Mouse (Mus musculus) testis, adult 2 months (tissue): Measurements from ENCODE around the gene Cenpl. TPM values are rescaled to one million over a fixed set of nuclear protein-coding genes. Genes with fewer than 3 reads are reported as not detected.
"Not testable (repeated sequence)": the region's sequence is repeated elsewhere in the genome, so short reads cannot be mapped to it uniquely, and the experiment has no call there.

ENCODE experiments used
- H3K27ac ChIP-seq: fragments of 200-500 bp; 2 replicates; pipeline ENCODE4 v1.5.1; 2012; ENCODE audit warnings: low read depth, low read length; ENCODE audit not compliant: control insufficient read depth, insufficient read depth
- H3K27me3 ChIP-seq: fragments of 200-500 bp; 2 replicates; pipeline ENCODE4 v1.6.1; 2012; ENCODE audit warnings: mild to moderate bottlenecking, low read length, moderate library complexity; ENCODE audit not compliant: control insufficient read depth, insufficient read depth
- H3K36me3 ChIP-seq: fragments of 200-500 bp; 2 replicates; pipeline ENCODE4 v1.6.1; 2012; ENCODE audit warnings: mild to moderate bottlenecking, low read length; ENCODE audit not compliant: control insufficient read depth, insufficient read depth
- H3K4me1 ChIP-seq: fragments of 200-500 bp; 2 replicates; pipeline ENCODE4 v1.6.1; 2012; ENCODE audit warnings: low read length; ENCODE audit not compliant: control insufficient read depth, insufficient read depth
- H3K4me3 ChIP-seq: fragments of 200-500 bp; 2 replicates; pipeline ENCODE4 v1.5.1; 2012; ENCODE audit warnings: low read depth, mild to moderate bottlenecking, low read length, moderate library complexity, mixed read lengths; ENCODE audit not compliant: control insufficient read depth
- CTCF ChIP-seq: fragments of 200-500 bp; IDR thresholded peaks from 2 replicates; pipeline ENCODE4 v1.5.1; 2012; ENCODE audit warnings: low read depth, mild to moderate bottlenecking, inconsistent platforms, low read length, moderate library complexity; ENCODE audit not compliant: control insufficient read depth, insufficient read depth, insufficient replicate concordance
- POLR2A ChIP-seq: fragments of 200-500 bp; IDR thresholded peaks from 2 replicates; pipeline ENCODE4 v1.6.1; 2012; ENCODE audit warnings: low read depth, mild to moderate bottlenecking, inconsistent platforms, low read length, moderate library complexity; ENCODE audit not compliant: control insufficient read depth
- polyA plus RNA-seq: library from polyadenylated mRNA; depleted of rRNA; stranded (reverse); fragments of >200 nt; gene quantifications from 2 replicates; pipeline ENCODE4 v1.2.3, GENCODE M21; 2012; rRNA removed

The Cenpl gene
- 5.5 and 5.7 TPM in 2 replicates for polyA plus RNA-seq

DNA sequence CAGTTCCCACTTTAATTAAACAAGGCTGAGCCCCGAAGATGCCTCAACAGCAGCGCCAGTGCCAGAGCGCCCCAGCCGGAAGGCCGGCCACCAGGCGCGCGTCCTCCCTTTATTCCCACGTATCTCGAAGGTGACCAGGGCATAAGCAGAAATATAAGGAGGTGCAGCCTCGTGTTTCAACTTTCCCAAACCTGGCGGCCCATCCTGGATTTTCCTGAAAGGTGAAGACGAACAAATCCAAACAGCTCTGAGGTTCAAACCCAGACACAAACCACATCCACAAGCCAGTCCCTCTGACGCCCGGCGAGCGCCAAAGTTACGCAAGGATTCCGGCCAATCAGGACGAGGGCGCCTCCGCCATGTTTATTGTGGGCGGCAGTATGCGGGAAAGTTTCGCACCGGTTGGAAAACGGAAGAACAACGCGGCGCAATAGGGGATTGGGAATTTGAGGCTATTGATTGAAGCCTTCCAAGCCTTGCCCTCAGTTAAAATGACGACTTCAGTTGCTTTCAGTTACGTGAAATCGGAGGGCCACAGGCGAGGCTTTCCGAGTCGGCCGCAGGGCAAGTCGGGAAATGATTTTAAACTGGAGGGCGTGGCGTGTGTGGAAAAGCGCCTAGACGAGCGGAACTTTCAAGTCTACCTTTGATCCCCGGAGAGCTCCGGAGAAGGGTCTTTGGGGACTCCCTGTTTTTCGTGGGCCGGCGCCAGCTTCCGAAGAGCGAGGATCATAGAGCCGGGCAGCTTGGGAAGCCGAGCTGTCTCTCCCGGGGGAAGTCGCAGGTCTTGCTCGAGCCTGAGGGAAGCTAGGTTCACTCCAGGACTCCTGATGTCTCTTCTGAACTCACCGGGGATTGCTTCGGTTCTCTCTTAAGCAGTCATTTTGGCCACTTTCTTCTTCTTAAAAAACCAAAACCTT, at the start of gene Cenpl, which contains the start of gene Dars2:
TSS of gene Cenpl (plus strand) at position 362 of the 920 bp plus-strand sequence.
TSS of gene Dars2 (minus strand) at position 307 of the 920 bp plus-strand sequence.
- peak; percentile 36; the same call in 1 of the 2 replicates for TF ChIP-seq POLR2A
- TF ChIP-seq CTCF = no peak
- peak within 1 kb of the TSS; percentile 80 for H3K27ac ChIP-seq

DNA sequence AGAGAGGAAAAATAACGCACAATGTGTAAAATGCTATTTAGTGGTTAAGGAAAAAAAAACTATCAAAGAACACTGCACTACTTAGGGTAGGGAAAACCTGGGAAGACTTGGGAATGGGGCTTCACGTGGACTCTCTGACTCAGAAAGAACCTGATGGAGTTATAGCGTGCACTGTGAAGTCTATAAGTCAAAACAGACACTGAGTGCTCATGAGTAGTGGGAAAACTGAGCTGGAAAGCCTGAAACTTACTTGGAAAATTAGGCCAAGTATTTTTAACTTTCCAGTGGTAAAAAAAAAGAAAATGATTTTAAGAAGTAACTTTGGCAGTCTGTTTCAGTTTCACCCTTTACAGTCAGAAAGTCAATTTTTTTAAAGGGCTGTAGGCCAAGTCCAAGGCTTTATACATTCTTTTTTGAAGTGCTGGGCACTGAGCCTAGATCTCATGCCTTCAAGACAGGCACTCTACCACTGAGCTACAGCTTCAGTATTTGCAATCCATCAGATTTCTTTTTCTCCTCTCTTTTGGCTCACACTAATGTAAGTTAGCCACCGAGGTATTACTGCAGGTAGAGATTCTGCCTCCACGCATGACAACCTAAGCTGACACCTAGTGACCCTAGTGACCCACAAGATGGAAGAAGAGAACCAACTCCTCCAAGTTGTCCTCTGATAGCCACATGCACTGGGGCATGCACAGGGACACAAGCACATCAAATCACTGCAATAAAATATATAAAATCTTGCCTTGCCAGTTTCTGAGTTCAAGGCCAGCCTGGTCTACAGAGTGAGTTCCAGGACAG, 44.9 kb upstream of the Cenpl start:
- Histone ChIP-seq H3K4me3 (no peak overlapping the region), H3K4me1 (no peaks in the 10 kb centered on the region), H3K27ac (no peak overlapping the region), H3K36me3 (no peaks in the 10 kb centered on the region), H3K27me3 (no peaks in the 10 kb centered on the region)
- no peak for TF ChIP-seq POLR2A
- no peak for TF ChIP-seq CTCF

More for the DNA sequence above, at the start of gene Cenpl, which contains the start of gene Dars2:
- no peaks in the 10 kb centered on the region for H3K36me3 ChIP-seq
- no peaks in the 10 kb centered on the region for H3K27me3 ChIP-seq
- H3K4me1 ChIP-seq = no peaks in the 10 kb centered on the region; the same call in none of the 2 replicates
- H3K4me3 ChIP-seq = peak within 1 kb of the TSS; percentile 94

- TF ChIP-seq CTCF = no peak
- TF ChIP-seq POLR2A = no peak
Measured at GRCm38 (mm10) chr1:161027196-161027595, 43.3 kb upstream of the Cenpl start.

GRCm38 (mm10) chr1:161028427-161028826, 42.1 kb upstream of the Cenpl start:
- not testable (repeated sequence) for H3K27me3 ChIP-seq, H3K4me1 ChIP-seq, H3K27ac ChIP-seq, H3K4me3 ChIP-seq, H3K36me3 ChIP-seq

More at GRCm38 (mm10) chr1:161027196-161027595, 43.3 kb upstream of the Cenpl start:
- Histone ChIP-seq H3K27me3 (no peaks in the 10 kb centered on the region), H3K27ac (no peak overlapping the region), H3K4me1 (no peaks in the 10 kb centered on the region), H3K36me3 (no peaks in the 10 kb centered on the region), H3K4me3 (no peak overlapping the region)

DNA sequence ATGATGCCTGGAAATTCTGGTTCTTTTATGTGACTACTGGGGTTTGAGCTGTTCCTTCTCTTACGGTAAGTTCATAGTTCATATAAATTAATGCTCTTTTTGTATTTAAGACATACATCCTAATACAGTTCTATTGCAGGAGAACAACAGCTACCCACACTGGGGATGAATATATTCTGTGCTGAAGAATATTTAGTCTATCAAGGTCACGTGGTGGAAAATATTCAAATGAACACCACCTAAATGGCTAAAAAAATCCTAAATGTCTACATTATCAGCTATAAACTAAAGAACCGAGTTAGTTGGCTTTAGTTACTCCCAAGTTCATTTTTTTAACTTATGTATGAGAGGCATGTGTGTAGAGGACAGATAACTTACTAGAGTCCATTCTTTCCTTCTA, 40.5 kb upstream of the Cenpl start:
- H3K27me3 ChIP-seq = no peaks in the 10 kb centered on the region
- no peak overlapping the region for H3K4me3 ChIP-seq
- no peak overlapping the region for H3K27ac ChIP-seq
- no peaks in the 10 kb centered on the region; the same call in 1 of the 2 replicates for H3K36me3 ChIP-seq
- no peaks in the 10 kb centered on the region for H3K4me1 ChIP-seq
- TF ChIP-seq POLR2A (no peak), CTCF (no peak)

GRCm38 (mm10) chr1:161031881-161032280, 38.6 kb upstream of the Cenpl start:
- H3K4me3 ChIP-seq = no peak overlapping the region
- TF ChIP-seq CTCF = no peak
- TF ChIP-seq POLR2A = no peak
- H3K36me3 ChIP-seq = no peaks in the 10 kb centered on the region; the same call in 1 of the 2 replicates
- no peak overlapping the region for H3K27ac ChIP-seq
- no peaks in the 10 kb centered on the region for H3K27me3 ChIP-seq
- H3K4me1 ChIP-seq = no peaks in the 10 kb centered on the region

DNA sequence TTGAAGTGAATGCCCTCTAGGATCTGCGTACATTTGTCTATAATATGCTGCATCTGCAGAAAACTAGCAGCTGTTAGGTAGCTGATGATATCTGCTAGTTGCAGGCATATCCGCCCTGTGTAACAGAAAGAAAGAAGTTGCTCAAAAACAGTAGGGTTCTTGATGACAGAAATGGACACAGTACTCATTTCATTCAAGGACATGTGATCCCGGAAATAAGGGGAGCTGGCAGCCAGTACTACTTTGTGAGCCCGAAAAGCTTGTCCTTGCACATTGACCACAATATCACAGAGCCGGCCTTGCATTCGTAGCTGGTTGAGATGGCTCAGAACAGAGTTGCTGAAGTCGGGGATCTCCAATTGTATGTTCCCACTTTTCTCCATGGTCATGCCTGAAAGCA, 38.2 kb upstream of the Cenpl start:
- Histone ChIP-seq H3K4me3 (no peak overlapping the region), H3K27me3 (no peaks in the 10 kb centered on the region), H3K27ac (no peak overlapping the region), H3K36me3 (no peaks in the 10 kb centered on the region; the same call in 1 of the 2 replicates), H3K4me1 (no peaks in the 10 kb centered on the region)
- TF ChIP-seq POLR2A = no peak
- TF ChIP-seq CTCF = no peak
